Mouse (Mus musculus) left cerebral cortex, adult 18-20 months (tissue): Measurements from ENCODE around the gene Plpp1. TPM values are rescaled to one million over a fixed set of nuclear protein-coding genes. Genes with fewer than 3 reads are reported as not detected.

Source experiments
- DNase-seq, 2 experiments: peaks; one replicate each; pipeline ENCODE4 v3.0.0; 2021 to 2022; ENCODE audit warnings: low spot score in 2 of 2, mixed read lengths in 1 of 2
- total RNA-seq, 2 experiments: library from RNA; stranded (reverse); gene quantifications; 2 replicates each; pipeline ENCODE4 v1.2.3; 2021

Gene Plpp1
- total RNA-seq, 2 experiments from 2014 or later, result 26.7 to 33.7 TPM

- no peak for DNase-seq
Measured at GRCm38 (mm10) chr13:112772252-112772651, 28.3 kb upstream of the Plpp1 start.

- DNase-seq, result no peak
Measured at GRCm38 (mm10) chr13:112772861-112773260, 27.7 kb upstream of the Plpp1 start.

GRCm38 (mm10) chr13:112773991-112774675 is 26.5 kb upstream of the Plpp1 start:
- no peak for DNase-seq

- no peak for DNase-seq
Measured at GRCm38 (mm10) chr13:112775856-112776255, 24.7 kb upstream of the Plpp1 start.

- DNase-seq, result no peak
Measured at GRCm38 (mm10) chr13:112778407-112778806, 22.2 kb upstream of the Plpp1 start.

GRCm38 (mm10) chr13:112785305-112785704 is 15.3 kb upstream of the Plpp1 start:
- no peak for DNase-seq

- no peak for DNase-seq
Measured at GRCm38 (mm10) chr13:112786142-112786541, 14.4 kb upstream of the Plpp1 start.

- no peak for DNase-seq
Measured at GRCm38 (mm10) chr13:112786942-112787533, 13.6 kb upstream of the Plpp1 start.

GRCm38 (mm10) chr13:112790774-112791173 is 9.8 kb upstream of the Plpp1 start:
- no peak for DNase-seq

GRCm38 (mm10) chr13:112791906-112792305 is 8.7 kb upstream of the Plpp1 start:
- DNase-seq, result no peak

GRCm38 (mm10) chr13:112798243-112798952 is 2.2 kb upstream of the Plpp1 start:
- no peak for DNase-seq

GRCm38 (mm10) chr13:112798953-112799305 is 1.7 kb upstream of the Plpp1 start:
- DNase-seq, result no peak

- no peak for DNase-seq
Measured at GRCm38 (mm10) chr13:112799721-112800241, 811 bp upstream of the Plpp1 start.

GRCm38 (mm10) chr13:112801381-112802004 is 901 bp downstream of the Plpp1 start:
- no peak for DNase-seq

GRCm38 (mm10) chr13:112803106-112803505 is 2.5 kb downstream of the Plpp1 start:
- no peak for DNase-seq

- no peak for DNase-seq
Measured at GRCm38 (mm10) chr13:112803661-112804060, 3.1 kb downstream of the Plpp1 start.

- no peak for DNase-seq
Measured at GRCm38 (mm10) chr13:112805529-112805928, 4.9 kb downstream of the Plpp1 start.

- DNase-seq, result no peak
Measured at GRCm38 (mm10) chr13:112807936-112808667, 7.5 kb downstream of the Plpp1 start.

- no peak for DNase-seq
Measured at GRCm38 (mm10) chr13:112809504-112810247, 9.1 kb downstream of the Plpp1 start.

GRCm38 (mm10) chr13:112810248-112810645 is 9.7 kb downstream of the Plpp1 start:
- no peak for DNase-seq
